Mouse (Mus musculus) cortical plate, adult 2 months (tissue): ENCODE measurements around the gene Lrrk1. TPM values are rescaled to one million over a fixed set of nuclear protein-coding genes. Genes with fewer than 3 reads are reported as not detected.

Experiments
- H3K27ac ChIP-seq: fragments of 200-500 bp; 2 replicates; pipeline ENCODE4 v1.5.1; 2012; ENCODE audit warnings: low read length, control low read depth, inconsistent platforms; ENCODE audit not compliant: insufficient read depth
- H3K4me1 ChIP-seq: fragments of 200-500 bp; 2 replicates; pipeline ENCODE4 v1.6.1; 2011; ENCODE audit warnings: low read length; ENCODE audit not compliant: control insufficient read depth, insufficient read depth
- H3K4me3 ChIP-seq: fragments of 200-500 bp; 2 replicates; pipeline ENCODE4 v1.5.1; 2011; ENCODE audit warnings: mild to moderate bottlenecking, low read length, control low read depth; ENCODE audit not compliant: insufficient read depth
- CTCF ChIP-seq: fragments of 200-500 bp; IDR thresholded peaks from 2 replicates; pipeline ENCODE4 v1.5.1; 2011; ENCODE audit warnings: mild to moderate bottlenecking, control low read depth, low read length; ENCODE audit not compliant: insufficient read depth; ENCODE audit errors: extremely low read depth
- POLR2A ChIP-seq: fragments of 200-500 bp; IDR thresholded peaks from 2 replicates; pipeline ENCODE4 v1.6.1; 2011; ENCODE audit warnings: mild to moderate bottlenecking, low read length, control low read depth; ENCODE audit not compliant: insufficient read depth; ENCODE audit errors: extremely low read depth
- polyA plus RNA-seq: library from polyadenylated mRNA; depleted of rRNA; stranded (reverse); fragments of >200 nt; gene quantifications from 2 replicates; pipeline ENCODE4 v1.2.3, GENCODE M21; 2012

The Lrrk1 gene
- polyA plus RNA-seq, 1 experiment: 3.5 TPM

GRCm38 (mm10) chr7:66364491-66364890 is 23.7 kb downstream of the Lrrk1 start:
- H3K4me1 ChIP-seq: no peaks in the 10 kb centered on the region
- no peak for TF ChIP-seq CTCF
- no peak for TF ChIP-seq POLR2A
- no peak overlapping the region for H3K4me3 ChIP-seq
- no peak overlapping the region for H3K27ac ChIP-seq

DNA sequence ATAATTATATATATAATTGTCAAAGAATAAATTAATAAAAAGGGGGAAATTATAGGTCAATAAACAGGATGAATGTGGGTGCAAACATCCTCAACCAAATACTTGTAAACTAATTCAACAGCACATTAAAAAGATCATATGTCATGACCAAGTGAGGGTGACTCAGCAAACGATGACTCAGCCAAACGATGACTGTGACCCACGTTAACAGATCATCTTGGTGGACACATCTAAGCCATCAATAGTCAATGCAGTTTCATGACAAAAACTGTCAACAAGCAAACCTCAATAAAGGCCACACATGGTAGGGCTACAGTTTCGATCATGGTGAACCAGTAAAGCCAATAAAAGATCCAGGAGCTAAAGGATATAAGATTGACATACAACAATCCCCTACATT is 29.1 kb downstream of the Lrrk1 start:
- Histone ChIP-seq H3K27ac (no peak overlapping the region), H3K4me3 (no peak overlapping the region), H3K4me1 (no peaks in the 10 kb centered on the region)
- TF ChIP-seq POLR2A (no peak), CTCF (no peak)

- H3K27ac ChIP-seq: no peak overlapping the region
- TF ChIP-seq POLR2A: no peak
- no peak for TF ChIP-seq CTCF
- no peaks in the 10 kb centered on the region for H3K4me1 ChIP-seq
- H3K4me3 ChIP-seq: no peak overlapping the region
Observed at GRCm38 (mm10) chr7:66358461-66358860, 29.7 kb downstream of the Lrrk1 start.

DNA sequence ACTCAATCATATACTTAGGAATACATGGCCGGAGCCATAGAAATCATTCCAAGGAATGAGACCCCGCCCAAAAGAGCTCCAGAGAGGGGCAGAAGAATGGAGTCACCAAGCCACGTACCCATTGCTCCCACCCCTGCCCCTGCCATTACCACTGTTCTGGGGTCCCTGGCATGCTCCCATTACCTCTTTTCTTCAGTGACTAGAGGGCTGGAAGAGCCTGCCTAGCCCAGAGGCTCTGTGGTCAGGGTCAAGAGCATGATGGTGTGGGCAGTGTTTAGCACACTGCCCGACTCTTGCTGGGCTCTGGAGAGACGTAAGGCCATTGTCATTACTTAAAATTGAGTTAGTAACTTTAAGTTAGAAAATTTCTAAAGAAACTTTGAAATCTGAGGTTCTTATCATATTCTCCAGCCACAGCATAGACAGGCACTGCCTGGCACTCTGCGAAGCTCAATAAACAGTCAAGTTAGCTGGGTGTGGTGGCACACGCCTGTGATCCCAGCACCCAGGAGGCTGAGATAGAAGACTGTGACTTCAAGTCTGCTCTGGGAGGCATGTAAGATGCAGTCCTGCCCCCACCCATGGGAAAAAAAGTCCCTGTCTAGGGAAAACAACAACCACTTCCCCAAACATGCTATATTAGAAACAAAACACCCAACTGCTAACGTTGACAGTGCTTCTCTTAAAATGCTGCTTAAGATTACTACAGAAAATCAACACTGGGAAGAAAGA is 32.2 kb downstream of the Lrrk1 start:
- Histone ChIP-seq H3K4me3 (no peak overlapping the region), H3K4me1 (no peaks in the 10 kb centered on the region), H3K27ac (no peak overlapping the region)
- TF ChIP-seq POLR2A (no peak), CTCF (no peak)

DNA sequence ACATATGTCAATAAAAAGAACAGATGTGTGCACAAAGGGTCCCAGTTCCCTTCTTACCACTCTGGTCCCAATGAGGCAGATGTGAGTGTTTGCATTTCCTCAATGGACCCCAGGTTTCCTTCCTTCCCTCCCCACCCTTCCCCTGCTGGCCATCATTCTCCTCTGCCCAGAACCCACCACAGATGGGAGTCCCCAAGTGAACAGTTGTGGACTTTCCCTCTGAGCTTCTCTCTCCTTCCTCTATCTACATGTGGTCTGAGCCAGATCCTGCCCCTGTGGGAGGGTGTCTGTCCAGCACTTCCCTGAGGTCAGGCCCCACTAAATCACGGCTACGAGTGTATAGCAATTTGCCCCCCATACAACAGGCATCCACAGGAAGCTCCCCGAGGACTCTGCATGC is 33.2 kb downstream of the Lrrk1 start:
- H3K27ac ChIP-seq: no peak overlapping the region
- H3K4me1 ChIP-seq: no peaks in the 10 kb centered on the region
- H3K4me3 ChIP-seq: no peak overlapping the region
- TF ChIP-seq CTCF (no peak), POLR2A (no peak)

- TF ChIP-seq CTCF (no peak), POLR2A (no peak)
- H3K4me3 ChIP-seq: no peak overlapping the region
- no peaks in the 10 kb centered on the region for H3K4me1 ChIP-seq
- H3K27ac ChIP-seq: no peak overlapping the region
Observed at GRCm38 (mm10) chr7:66351074-66351473, 37.1 kb downstream of the Lrrk1 start.

GRCm38 (mm10) chr7:66349670-66350069 is 38.5 kb downstream of the Lrrk1 start:
- Histone ChIP-seq H3K27ac (no peak overlapping the region), H3K4me3 (no peak overlapping the region), H3K4me1 (no peaks in the 10 kb centered on the region)
- no peak for TF ChIP-seq POLR2A
- no peak for TF ChIP-seq CTCF

DNA sequence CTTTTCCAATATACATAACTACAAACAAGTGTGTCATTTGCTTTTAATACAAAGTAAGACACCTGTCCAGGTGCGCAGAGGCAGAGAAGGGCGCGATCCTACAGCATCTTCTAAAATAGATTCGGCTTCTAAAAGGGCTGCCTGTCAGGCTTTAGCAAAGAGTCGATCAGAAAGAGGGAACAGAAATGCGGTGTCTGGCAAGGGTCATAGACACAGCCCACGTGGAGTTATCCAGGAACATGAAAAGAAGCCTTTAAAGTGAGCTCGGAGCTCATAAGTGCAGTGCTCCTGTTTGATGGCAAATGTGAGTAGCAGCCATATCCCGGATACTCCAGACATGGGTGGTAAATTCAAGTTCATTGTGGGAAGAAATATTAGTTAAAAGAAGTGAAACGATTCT is 39.6 kb downstream of the Lrrk1 start:
- H3K4me3 ChIP-seq: no peak overlapping the region
- TF ChIP-seq CTCF (no peak), POLR2A (no peak)
- no peaks in the 10 kb centered on the region for H3K4me1 ChIP-seq

DNA sequence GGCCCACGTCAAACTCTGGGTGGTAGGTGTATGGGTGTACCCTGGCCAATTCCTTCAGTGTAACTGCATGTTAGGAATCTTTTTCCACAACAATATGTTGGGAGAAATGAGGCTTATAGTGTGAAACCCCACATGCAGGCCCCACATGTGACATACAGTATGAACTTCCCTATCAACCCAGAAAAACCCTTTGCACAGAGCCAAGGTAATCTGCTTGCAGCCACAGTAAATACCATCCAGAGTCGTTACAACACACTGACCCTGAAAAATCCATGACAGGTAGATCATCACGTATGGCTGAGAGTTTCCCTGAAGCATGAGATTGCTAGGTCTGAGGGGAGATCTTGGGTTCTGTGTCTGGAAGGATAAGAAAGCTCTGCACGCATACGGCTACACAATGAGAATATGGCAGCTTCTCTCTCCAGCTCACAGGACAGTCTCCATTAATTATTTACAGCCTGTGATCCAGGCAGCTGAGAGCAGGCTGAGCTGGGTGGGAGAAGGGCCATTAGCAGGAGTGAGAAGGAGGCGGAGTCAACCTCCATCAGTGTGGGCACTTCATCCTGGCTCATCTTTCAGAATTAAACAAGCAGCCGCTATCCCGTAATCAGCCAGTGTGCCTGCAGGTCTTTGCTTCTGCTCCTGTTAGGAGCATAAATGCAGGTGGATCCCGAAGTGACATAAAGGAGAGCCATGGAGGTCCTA is 41.0 kb downstream of the Lrrk1 start:
- H3K27ac ChIP-seq: no peak overlapping the region
- TF ChIP-seq CTCF: no peak
- TF ChIP-seq POLR2A: no peak
- H3K4me3 ChIP-seq: no peak overlapping the region
- no peaks in the 10 kb centered on the region for H3K4me1 ChIP-seq

More for the DNA sequence above, 39.6 kb downstream of the Lrrk1 start:
- H3K27ac ChIP-seq: no peak overlapping the region

DNA sequence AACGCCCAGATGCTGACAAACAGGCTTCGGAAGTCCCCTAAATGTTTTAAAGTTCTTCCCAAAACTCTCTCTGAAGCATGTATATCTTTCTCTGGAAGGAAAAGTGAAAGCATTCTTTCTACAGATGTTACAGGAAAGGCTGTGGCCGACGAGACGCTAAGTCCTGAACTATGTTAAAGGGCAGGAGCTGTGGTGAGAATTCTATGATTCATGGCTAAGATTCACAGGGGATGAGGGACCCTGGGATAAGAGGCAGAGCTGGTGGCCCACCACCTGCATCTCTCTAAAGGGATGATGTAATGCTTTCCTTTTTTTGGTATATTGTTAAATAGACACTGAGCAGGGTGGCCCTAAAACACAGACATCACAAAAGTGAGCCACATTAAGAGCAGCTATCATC is 44.8 kb downstream of the Lrrk1 start:
- H3K27ac ChIP-seq: no peak overlapping the region
- H3K4me3 ChIP-seq: no peak overlapping the region
- no peak for TF ChIP-seq POLR2A
- TF ChIP-seq CTCF: no peak
- no peaks in the 10 kb centered on the region for H3K4me1 ChIP-seq
